In the genomic region with DNA sequence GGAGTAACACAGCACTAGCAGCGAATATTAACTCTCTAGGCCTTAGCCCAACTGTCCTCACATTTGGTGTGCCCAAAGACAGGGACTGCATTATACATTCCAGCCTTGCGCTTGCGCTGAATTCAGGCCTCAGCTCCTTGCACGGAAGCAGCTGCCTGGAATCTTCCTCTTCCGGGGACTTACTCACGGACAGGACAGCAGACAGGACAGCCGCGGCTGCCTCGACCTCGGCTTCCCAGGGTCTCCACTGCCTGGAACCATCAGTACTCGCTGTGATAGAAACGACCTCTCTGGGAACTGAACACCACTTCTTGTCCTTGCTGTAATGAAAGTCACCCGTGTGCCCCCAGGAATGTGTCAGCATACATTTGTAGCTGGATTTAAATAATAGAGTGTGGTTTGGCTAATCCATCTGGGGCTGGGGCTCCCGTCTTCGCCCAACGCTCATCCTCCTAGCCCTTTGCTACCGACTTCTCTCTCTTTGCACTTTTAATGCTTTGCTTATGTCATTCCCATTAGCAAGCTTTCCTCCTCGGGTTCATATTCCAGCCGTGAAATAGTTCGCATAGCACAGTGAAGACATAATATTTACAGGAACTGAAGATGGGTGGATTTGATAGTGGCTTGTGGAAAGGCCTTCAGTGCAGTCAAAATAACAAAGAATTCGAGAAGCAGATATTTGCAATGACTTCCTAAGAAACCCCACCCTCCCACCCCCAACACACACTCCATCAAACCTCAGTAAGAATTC, we compare ENCODE assay signal across 8 mouse cellular contexts. TPM values are rescaled to one million over a fixed set of nuclear protein-coding genes. Genes with fewer than 3 reads are reported as not detected.
A peak's percentile ranks its signal among the peaks of the same experiment; 100 is the strongest.
DNase-seq lines count a peak whose midpoint lies in the region; ATAC-seq lines count a peak whose summit lies in the region.

No protein-coding gene starts in this region.

- no peaks in the 10 kb centered on the region for H3K36me3 ChIP-seq in heart, embryonic 16.5 days (ENCODE audit: control insufficient read depth, insufficient read depth)
- H3K36me3 ChIP-seq in midbrain, embryonic 11.5 days (ENCODE audit: control insufficient read depth, insufficient read depth, low read length), result no peaks in the 10 kb centered on the region
- no peaks in the 10 kb centered on the region for H3K36me3 ChIP-seq in midbrain, embryonic 16.5 days (ENCODE audit: control insufficient read depth, insufficient read depth, low read length)
- H3K36me3 ChIP-seq in intestine, embryonic 15.5 days, result no peaks in the 10 kb centered on the region
- H3K36me3 ChIP-seq in stomach, embryonic 16.5 days (ENCODE audit: control insufficient read depth, insufficient read depth, low read length), result no peaks in the 10 kb centered on the region

- no peak overlapping the region for H3K4me3 ChIP-seq in heart, embryonic 16.5 days (ENCODE audit: low read length)
- H3K4me3 ChIP-seq in midbrain, embryonic 11.5 days (ENCODE audit: low read depth, low read length), result no peak overlapping the region
- H3K4me3 ChIP-seq in midbrain, embryonic 16.5 days (ENCODE audit: low read depth, low read length), result no peak overlapping the region
- H3K4me3 ChIP-seq in intestine, embryonic 15.5 days (replicated peaks), result no peak overlapping the region
- no peak overlapping the region for H3K4me3 ChIP-seq in stomach, embryonic 16.5 days (replicated peaks; ENCODE audit: low read length)

- WGBS in heart, embryonic 16.5 days, result 25% methylated on average over 21 of the region's 21 CpGs
- 55% methylated on average over 21 of the region's 21 CpGs for WGBS in midbrain, embryonic 11.5 days
- WGBS in midbrain, embryonic 16.5 days, result 47% methylated on average over 21 of the region's 21 CpGs
- WGBS in intestine, embryonic 15.5 days, result 39% methylated on average over 21 of the region's 21 CpGs
- 32% methylated on average over 21 of the region's 21 CpGs for WGBS in stomach, embryonic 16.5 days

- peak overlapping the region; percentile 45 for H3K4me2 ChIP-seq in heart, embryonic 16.5 days (ENCODE audit: low read depth, low read length)
- H3K4me2 ChIP-seq in midbrain, embryonic 11.5 days, result no peak overlapping the region
- H3K4me2 ChIP-seq in midbrain, embryonic 16.5 days (ENCODE audit: low read length), result no peak overlapping the region
- H3K4me2 ChIP-seq in intestine, embryonic 15.5 days (replicated peaks), result peak overlapping the region; percentile 38
- peak overlapping the region; percentile 26; the same call in 1 of the 2 replicates for H3K4me2 ChIP-seq in stomach, embryonic 16.5 days (ENCODE audit: low read depth, low read length)

- no peaks in the 10 kb centered on the region for H3K27me3 ChIP-seq in heart, embryonic 16.5 days (ENCODE audit: control insufficient read depth, insufficient read depth, low read length)
- H3K27me3 ChIP-seq in midbrain, embryonic 11.5 days (ENCODE audit: control insufficient read depth, insufficient read depth, low read length), result no peaks in the 10 kb centered on the region
- H3K27me3 ChIP-seq in midbrain, embryonic 16.5 days (ENCODE audit: control insufficient read depth, insufficient read depth, low read depth, low read length), result no peaks in the 10 kb centered on the region
- no peaks in the 10 kb centered on the region for H3K27me3 ChIP-seq in intestine, embryonic 15.5 days (replicated peaks)
- H3K27me3 ChIP-seq in stomach, embryonic 16.5 days (ENCODE audit: control insufficient read depth, insufficient read depth, low read length), result no peaks in the 10 kb centered on the region

- H3K27ac ChIP-seq in heart, embryonic 16.5 days (ENCODE audit: low read length), result peak overlapping the region; percentile 41
- 0 out of 2 replicates have a peak overlapping the region, but pooled peaks have one; percentile 14 for H3K27ac ChIP-seq in midbrain, embryonic 11.5 days (ENCODE audit: low read depth, low read length)
- no peak overlapping the region for H3K27ac ChIP-seq in midbrain, embryonic 16.5 days (ENCODE audit: low read length)
- H3K27ac ChIP-seq in intestine, embryonic 15.5 days, result 0 out of 2 replicates have a peak overlapping the region, but pooled peaks have one; percentile 18
- H3K27ac ChIP-seq in stomach, embryonic 16.5 days (ENCODE audit: low read length), result peak overlapping the region; percentile 59

- no peak for DNase-seq in heart, adult 11 months
- no peak for DNase-seq in midbrain, embryonic 11.5 days (ENCODE audit: low spot score, missing footprints)
- DNase-seq in left cerebral cortex, adult 9 months (ENCODE audit: low spot score in 2 of 2), result no peak
- DNase-seq in spleen, adult 12 weeks (ENCODE audit: low spot score), result no peak

- no peak for ATAC-seq in heart, embryonic 16.5 days (replicated peaks; ENCODE audit: extremely low read depth, insufficient read depth, low FRiP score)
- no peak for ATAC-seq in midbrain, embryonic 11.5 days (ENCODE audit: low FRiP score)
- ATAC-seq in midbrain, embryonic 16.5 days, result no peak
- ATAC-seq in intestine, embryonic 15.5 days, result no peak
- ATAC-seq in stomach, embryonic 16.5 days (ENCODE audit: insufficient read depth, low FRiP score), result no peak

- H3K9ac ChIP-seq in heart, embryonic 16.5 days (ENCODE audit: low read length), result peak overlapping the region; percentile 53
- H3K9ac ChIP-seq in midbrain, embryonic 11.5 days (ENCODE audit: low read length), result no peak overlapping the region
- no peak overlapping the region for H3K9ac ChIP-seq in midbrain, embryonic 16.5 days (ENCODE audit: low read depth, low read length)
- no peak overlapping the region; the same call in 1 of the 2 replicates for H3K9ac ChIP-seq in intestine, embryonic 15.5 days
- peak overlapping the region; percentile 56 for H3K9ac ChIP-seq in stomach, embryonic 16.5 days (ENCODE audit: low read length)

- no peaks in the 10 kb centered on the region for H3K9me3 ChIP-seq in heart, embryonic 16.5 days (replicated peaks; ENCODE audit: control insufficient read depth, low read length)
- H3K9me3 ChIP-seq in midbrain, embryonic 11.5 days (ENCODE audit: control insufficient read depth, low read length), result no peaks in the 10 kb centered on the region
- H3K9me3 ChIP-seq in midbrain, embryonic 16.5 days (replicated peaks; ENCODE audit: control insufficient read depth, low read length, poor library complexity, severe bottlenecking), result no peaks in the 10 kb centered on the region
- no peaks in the 10 kb centered on the region for H3K9me3 ChIP-seq in intestine, embryonic 15.5 days
- H3K9me3 ChIP-seq in stomach, embryonic 16.5 days (replicated peaks; ENCODE audit: control insufficient read depth, low read length), result no peaks in the 10 kb centered on the region

- H3K4me1 ChIP-seq in heart, embryonic 16.5 days (ENCODE audit: control insufficient read depth, insufficient read depth, low read length), result peaks cover 20% of the 10 kb centered on the region
- H3K4me1 ChIP-seq in midbrain, embryonic 11.5 days (ENCODE audit: control insufficient read depth, insufficient read depth, low read length), result peaks cover 4% of the 10 kb centered on the region
- H3K4me1 ChIP-seq in midbrain, embryonic 16.5 days (ENCODE audit: control insufficient read depth, insufficient read depth, low read length), result no peaks in the 10 kb centered on the region
- H3K4me1 ChIP-seq in intestine, embryonic 15.5 days (replicated peaks), result peaks cover 11% of the 10 kb centered on the region
- H3K4me1 ChIP-seq in stomach, embryonic 16.5 days (ENCODE audit: control insufficient read depth, insufficient read depth, low read length), result peaks cover 28% of the 10 kb centered on the region

RNA-seq across cellular contexts. Expression of gene Fos, which starts 11.6 kb away (rescaled TPM):
- polyA plus RNA-seq in heart, embryonic 16.5 days (2015; fragmentation: Nextera tagmentation; extraction: Ambion mirVana), result 5.0 and 6.6 TPM in 2 replicates
- polyA plus RNA-seq in midbrain, embryonic 11.5 days (2014; fragmentation: Nextera tagmentation; extraction: Ambion mirVana), result 0.54 and 0.89 TPM in 2 replicates
- 1.8 TPM in 2 replicates for polyA plus RNA-seq in midbrain, embryonic 16.5 days (2015; fragmentation: Nextera tagmentation; extraction: Ambion mirVana)
- 4.9 and 5.3 TPM in 2 replicates for polyA plus RNA-seq in intestine, embryonic 15.5 days (2015; fragmentation: Nextera tagmentation; extraction: Ambion mirVana)
- 16.1 and 21.1 TPM in 2 replicates for polyA plus RNA-seq in stomach, embryonic 16.5 days (2015; fragmentation: Nextera tagmentation; extraction: Ambion mirVana)

Comparison
In these comparisons a context has a peak if more than half of its experiments do, and no peak if none do; other contexts are left out.
1. H3K4me2 ChIP-seq: peak in heart, embryonic 16.5 days (single experiment), intestine, embryonic 15.5 days (single experiment) and stomach, embryonic 16.5 days (single experiment); none in midbrain, embryonic 11.5 days (single experiment) and midbrain, embryonic 16.5 days (single experiment).
2. H3K9ac ChIP-seq: peak in heart, embryonic 16.5 days (single experiment) and stomach, embryonic 16.5 days (single experiment); none in midbrain, embryonic 11.5 days (single experiment), midbrain, embryonic 16.5 days (single experiment) and intestine, embryonic 15.5 days (single experiment).